Mouse (Mus musculus) erythroblast, embryonic 14.5 days (primary cell): ENCODE data around the gene Mag.

Experiments used
- GATA1 ChIP-seq: IDR thresholded peaks from 2 replicates; pipeline ENCODE4 v1.6.1; 2012; ENCODE audit warnings: low read length, inconsistent platforms, mixed read lengths
- TAL1 ChIP-seq: IDR thresholded peaks from 3 replicates; pipeline ENCODE4 v1.6.1; 2012; ENCODE audit warnings: low read length, inconsistent platforms, mixed read lengths

- TF ChIP-seq GATA1 (no peak), TAL1 (no peak)
Measured at GRCm38 (mm10) chr7:30955584-30956356, 41.1 kb upstream of the Mag start.
